Mouse (Mus musculus) midbrain, embryonic 10.5 days (tissue): ENCODE measurements around the gene Ubox5. TPM values are rescaled to one million over a fixed set of nuclear protein-coding genes. Genes with fewer than 3 reads are reported as not detected.
A peak's percentile ranks its signal among the peaks of the same experiment; 100 is the strongest.

ENCODE experiments used
- DNase-seq: peaks from one replicate; pipeline ENCODE4 v3.0.0-alpha.2; 2017; ENCODE audit warnings: low spot score
- H3K27ac ChIP-seq: fragments of 300-500 bp; sonication (generic); replicated peaks from 2 replicates; pipeline ENCODE4 v1.5.1; 2016; ENCODE audit warnings: mild to moderate bottlenecking
- H3K27me3 ChIP-seq: fragments of 300-500 bp; sonication (generic); 2 replicates; pipeline ENCODE4 v1.6.1; 2016; ENCODE audit warnings: low read depth, mild to moderate bottlenecking; ENCODE audit not compliant: poor library complexity, severe bottlenecking
- H3K36me3 ChIP-seq: fragments of 300-500 bp; sonication (generic); 2 replicates; pipeline ENCODE4 v1.6.1; 2016; ENCODE audit warnings: mild to moderate bottlenecking, moderate library complexity
- H3K4me1 ChIP-seq: fragments of 300-500 bp; sonication (generic); 2 replicates; pipeline ENCODE4 v1.6.1; 2016
- H3K4me3 ChIP-seq: fragments of 300-500 bp; sonication (generic); 2 replicates; pipeline ENCODE4 v1.5.1; 2016; ENCODE audit warnings: mild to moderate bottlenecking, moderate library complexity
- H3K9me3 ChIP-seq: fragments of 300-500 bp; sonication (generic); replicated peaks from 2 replicates; pipeline ENCODE4 v1.6.1; 2016; ENCODE audit warnings: mild to moderate bottlenecking
- WGBS: fragments of 180-500 bp; shearing (Covaris S2); methylation state at CpG from one replicate; pipeline ENCODE4 v1.1.7; 2016; 5-methylcytosine and 5-hydroxymethylcytosine counted together
- polyA plus RNA-seq: library from polyadenylated mRNA; unstranded; fragments of >200 nt; fragmentation: Nextera tagmentation; extraction: Ambion mirVana; gene quantifications from 2 replicates; pipeline ENCODE4 v1.2.1, GENCODE M21; 2016

Ubox5 gene
- polyA plus RNA-seq, 1 experiment from 2014 or later, result 20.3 TPM

DNA sequence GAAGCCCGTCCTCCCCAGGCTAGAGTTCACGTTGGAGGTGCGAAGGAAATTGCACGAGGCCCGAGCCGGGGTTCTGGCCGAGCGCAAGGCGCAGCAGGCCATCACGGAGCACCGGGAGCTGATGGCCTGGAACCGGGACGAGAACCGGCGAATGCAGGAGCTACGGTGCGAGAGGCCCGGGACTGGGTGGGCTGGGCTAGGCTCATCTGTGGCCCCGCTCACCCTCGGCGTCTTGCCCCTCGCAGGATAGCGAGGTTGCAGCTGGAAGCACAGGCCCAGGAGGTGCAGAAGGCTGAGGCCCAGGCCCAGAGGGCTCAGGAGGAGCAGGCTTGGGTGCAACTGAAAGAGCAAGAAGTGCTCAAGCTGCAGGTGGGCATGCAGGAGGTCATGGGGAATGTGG is 65.8 kb downstream of the Ubox5 start:
- DNase-seq, result no peak
- H3K4me3 ChIP-seq, result peak overlapping the region; percentile 84
- H3K9me3 ChIP-seq, result no peaks in the 10 kb centered on the region
- peak overlapping the region; percentile 86 for H3K27ac ChIP-seq
- peaks cover 24% of the 10 kb centered on the region for H3K36me3 ChIP-seq
- peaks cover 23% of the 10 kb centered on the region for H3K4me1 ChIP-seq
- WGBS, result 1% methylated on average over 23 of the region's 23 CpGs
- H3K27me3 ChIP-seq, result no peaks in the 10 kb centered on the region

DNA sequence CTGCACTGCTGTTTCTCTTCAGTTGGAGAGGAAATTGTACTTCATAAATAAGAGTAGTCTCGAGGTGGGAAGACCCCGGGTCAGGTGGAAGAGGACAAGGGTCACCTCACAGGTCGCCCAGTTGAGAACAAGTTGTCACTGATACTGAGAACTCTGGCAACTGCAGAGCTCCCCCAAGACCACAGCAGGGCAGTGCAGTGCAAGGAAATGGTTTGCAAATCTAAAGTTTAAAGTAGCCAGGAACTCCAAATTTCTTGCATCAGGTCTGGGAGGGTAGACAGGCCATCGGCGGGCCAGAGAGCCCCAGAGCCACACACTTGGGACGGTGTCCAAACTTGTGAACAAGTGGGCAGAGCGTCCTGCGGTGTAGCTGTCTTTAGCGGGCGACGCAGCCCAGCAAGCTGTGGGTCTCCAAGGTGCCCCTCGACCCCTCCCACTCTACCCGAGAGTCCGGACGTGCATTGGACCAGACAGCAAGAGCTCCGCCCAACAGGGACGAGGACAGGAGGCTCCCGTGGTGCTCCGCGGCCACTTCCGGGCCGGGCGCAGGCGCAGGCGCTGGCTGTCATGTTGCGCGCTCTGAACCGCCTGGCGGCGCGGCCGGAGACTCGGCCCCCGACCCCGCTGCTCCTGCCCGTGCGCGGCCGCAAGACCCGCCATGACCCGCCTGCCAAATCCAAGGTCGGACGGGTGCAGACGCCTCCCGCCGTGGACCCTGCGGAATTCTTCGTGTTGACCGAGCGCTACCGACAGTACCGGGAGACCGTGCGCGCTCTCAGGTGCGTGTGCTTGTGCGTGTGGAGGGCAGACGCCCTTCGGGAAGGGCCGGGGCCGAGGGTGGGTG is 66.4 kb downstream of the Ubox5 start, which contains the start of gene Mrps26:
Gene Mrps26, plus strand, starts transcription at position 531 of the 844 bp plus-strand sequence.
- H3K36me3 ChIP-seq, result peaks cover 27% of the 10 kb centered on the region
- peak; percentile 93 for DNase-seq
- WGBS, result under 1% methylated on average over 61 of the region's 61 CpGs
- no peaks in the 10 kb centered on the region for H3K27me3 ChIP-seq
- peak within 1 kb of the TSS; percentile 84 for H3K4me3 ChIP-seq
- peak within 1 kb of the TSS; percentile 86 for H3K27ac ChIP-seq
- H3K9me3 ChIP-seq, result no peaks in the 10 kb centered on the region
- H3K4me1 ChIP-seq, result peaks cover 23% of the 10 kb centered on the region

DNA sequence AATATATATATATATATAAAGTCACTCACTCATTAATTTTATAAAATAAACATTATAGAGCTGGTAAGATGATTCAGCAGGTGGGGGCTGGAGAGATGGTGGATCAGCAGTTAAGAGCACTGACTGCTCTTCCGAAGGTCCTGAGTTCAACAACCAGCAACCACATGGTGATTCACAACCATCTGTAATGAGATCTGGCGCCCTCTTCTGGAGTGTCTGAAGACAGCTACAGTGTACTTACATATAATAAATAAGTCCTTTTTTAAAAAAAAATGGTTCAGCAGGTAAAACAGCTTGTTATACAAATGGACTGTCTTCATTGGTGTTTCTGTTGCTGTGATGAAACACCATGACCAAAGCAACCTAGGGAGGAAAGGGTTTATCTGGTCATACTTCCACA is 71.8 kb downstream of the Ubox5 start:
- Histone ChIP-seq H3K27me3 (no peaks in the 10 kb centered on the region), H3K36me3 (peaks cover 52% of the 10 kb centered on the region), H3K9me3 (no peaks in the 10 kb centered on the region), H3K4me3 (no peak overlapping the region), H3K4me1 (peaks cover 6% of the 10 kb centered on the region), H3K27ac (no peak overlapping the region)
- WGBS, result 75% methylated on average over 2 of the region's 2 CpGs
- DNase-seq, result no peak

DNA sequence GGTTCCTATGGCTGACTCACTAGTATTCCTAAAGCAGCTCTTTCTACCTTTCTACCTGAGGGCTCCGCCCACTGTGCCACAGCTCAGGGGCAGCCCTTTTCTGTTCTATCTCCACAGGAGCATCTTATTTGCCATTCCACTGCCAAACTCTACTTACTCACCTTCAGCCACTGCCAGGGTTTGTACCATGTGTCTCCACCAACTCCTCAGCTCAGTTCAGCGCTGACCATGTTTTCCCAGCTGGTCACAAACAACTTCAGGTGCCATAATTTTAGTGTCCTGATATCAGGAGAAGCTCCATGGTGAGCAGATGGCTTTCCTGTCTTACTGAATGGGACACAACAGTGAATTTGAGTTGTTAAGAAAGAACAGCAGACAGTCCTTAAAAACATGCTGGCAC is 72.4 kb downstream of the Ubox5 start:
- no peaks in the 10 kb centered on the region for H3K9me3 ChIP-seq
- peaks cover 58% of the 10 kb centered on the region for H3K36me3 ChIP-seq
- H3K27me3 ChIP-seq, result no peaks in the 10 kb centered on the region
- H3K4me1 ChIP-seq, result peaks cover under 1% of the 10 kb centered on the region
- no peak for DNase-seq
- no peak overlapping the region for H3K27ac ChIP-seq
- 95% methylated on average over 2 of the region's 2 CpGs for WGBS
- no peak overlapping the region for H3K4me3 ChIP-seq

DNA sequence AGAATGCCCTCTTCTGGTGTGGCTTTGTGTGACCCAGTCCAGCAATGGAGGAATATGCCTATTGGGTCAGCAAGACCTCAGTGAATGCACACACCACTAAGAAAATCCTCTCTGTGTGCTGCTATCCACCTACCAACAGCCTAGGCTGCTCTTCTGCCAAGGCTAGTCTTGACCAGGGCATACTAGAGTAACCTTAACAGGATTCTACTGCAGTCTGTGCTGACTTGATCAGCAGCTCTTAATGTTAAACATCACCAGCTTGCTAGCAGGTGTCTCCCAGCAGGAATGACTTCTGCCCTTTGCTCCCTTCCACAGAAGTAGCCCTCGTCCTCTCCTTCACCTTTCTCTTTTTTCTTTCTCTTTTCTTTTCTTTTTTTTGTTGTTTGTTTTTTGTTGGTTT is 73.5 kb downstream of the Ubox5 start:
- H3K27me3 ChIP-seq, result no peaks in the 10 kb centered on the region
- WGBS, result 93% methylated on average over 1 of the region's 1 CpGs
- no peak overlapping the region for H3K4me3 ChIP-seq
- H3K9me3 ChIP-seq, result no peaks in the 10 kb centered on the region
- DNase-seq, result no peak
- H3K27ac ChIP-seq, result no peak overlapping the region
- no peaks in the 10 kb centered on the region for H3K4me1 ChIP-seq
- peaks cover 70% of the 10 kb centered on the region for H3K36me3 ChIP-seq

DNA sequence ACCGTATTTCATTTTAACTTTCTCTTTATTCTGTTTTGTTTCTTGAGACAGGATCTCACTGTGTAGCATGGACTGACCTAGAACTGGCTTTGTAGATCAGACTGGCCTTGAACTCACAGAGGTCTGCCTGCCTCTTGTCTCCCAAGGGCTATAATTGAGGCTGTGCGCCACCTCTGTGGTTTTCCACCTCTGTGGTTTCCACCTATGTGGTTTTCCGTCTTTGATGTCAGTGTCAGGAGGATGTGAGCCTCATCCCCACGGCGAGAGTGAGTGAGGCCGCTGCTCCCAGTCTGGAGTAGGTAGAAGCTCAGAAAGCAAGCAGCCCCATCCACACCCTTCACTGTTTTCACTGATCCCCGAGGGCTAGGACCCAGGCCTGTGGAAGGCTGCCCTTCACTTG is 75.0 kb downstream of the Ubox5 start:
- Histone ChIP-seq H3K27me3 (no peaks in the 10 kb centered on the region), H3K4me3 (no peak overlapping the region), H3K27ac (no peak overlapping the region), H3K4me1 (no peaks in the 10 kb centered on the region), H3K9me3 (no peaks in the 10 kb centered on the region), H3K36me3 (peaks cover 80% of the 10 kb centered on the region)
- WGBS, result 90% methylated on average over 7 of the region's 7 CpGs
- no peak for DNase-seq

DNA sequence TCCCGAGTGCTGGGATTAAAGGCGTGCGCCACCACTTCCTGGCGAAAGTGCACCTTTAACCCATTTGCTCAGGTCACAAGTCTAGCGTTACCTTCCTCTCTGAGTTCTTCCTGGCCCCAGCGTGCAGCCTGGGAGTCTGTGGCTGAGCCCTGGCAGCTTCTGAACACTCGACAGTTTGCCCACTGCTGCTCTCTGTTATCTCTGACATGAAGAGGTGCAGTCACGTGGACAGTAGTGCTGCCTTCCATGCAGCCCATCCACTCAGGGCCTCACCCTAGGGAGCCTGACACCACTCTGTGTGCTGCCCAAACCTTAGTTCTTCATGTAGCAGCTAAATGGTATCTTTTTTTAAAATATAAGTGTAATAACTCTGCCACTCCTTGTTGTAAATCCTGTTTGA is 82.9 kb downstream of the Ubox5 start:
- Histone ChIP-seq H3K36me3 (peaks cover 94% of the 10 kb centered on the region), H3K9me3 (no peaks in the 10 kb centered on the region), H3K4me3 (no peak overlapping the region), H3K4me1 (no peaks in the 10 kb centered on the region), H3K27ac (no peak overlapping the region), H3K27me3 (no peaks in the 10 kb centered on the region)
- DNase-seq, result no peak
- 91% methylated on average over 8 of the region's 8 CpGs for WGBS

DNA sequence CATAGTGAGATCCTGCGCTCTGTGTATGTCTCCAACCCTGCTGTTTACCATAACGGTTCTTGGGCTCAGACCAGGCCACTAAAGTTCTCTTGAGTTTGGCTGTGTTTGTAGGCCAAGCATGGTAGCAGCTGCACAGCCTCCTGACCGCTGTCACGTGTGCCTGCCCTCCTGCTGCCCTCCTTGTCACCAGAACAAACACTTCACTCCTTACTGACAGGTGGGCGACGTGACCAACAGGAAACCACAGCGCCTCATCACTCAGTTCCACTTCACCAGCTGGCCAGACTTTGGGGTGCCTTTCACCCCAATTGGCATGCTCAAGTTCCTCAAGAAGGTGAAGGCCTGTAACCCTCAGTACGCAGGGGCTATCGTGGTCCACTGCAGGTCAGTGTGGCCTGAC is 89.6 kb downstream of the Ubox5 start:
- WGBS, result 94% methylated on average over 9 of the region's 9 CpGs
- no peak for DNase-seq
- Histone ChIP-seq H3K36me3 (peaks cover 94% of the 10 kb centered on the region), H3K27ac (no peak overlapping the region), H3K9me3 (no peaks in the 10 kb centered on the region), H3K27me3 (no peaks in the 10 kb centered on the region), H3K4me1 (no peaks in the 10 kb centered on the region), H3K4me3 (no peak overlapping the region)

Other genes with a start within 250 kb of the Ubox5 start
- gene Cpxm1, start 232.5 kb downstream of the Ubox5 start, polyA plus RNA-seq, result 40.7 and 47.3 TPM in 2 replicates
- gene Gm28372, start 224.8 kb downstream of the Ubox5 start, polyA plus RNA-seq, result not detected in 2 replicates
- gene 1700020A23Rik, start 224.8 kb downstream of the Ubox5 start, polyA plus RNA-seq, result 0.40 TPM in 1 of 2 replicates, not detected in the other
- gene Tmem239, start 223.6 kb downstream of the Ubox5 start, polyA plus RNA-seq, result 0.12 TPM in 1 of 2 replicates, not detected in the other
- gene Vps16, start 205.7 kb downstream of the Ubox5 start, polyA plus RNA-seq, result 117 and 126 TPM in 2 replicates
- 13.9 and 14.4 TPM in 2 replicates for gene Pced1a, start 205.3 kb downstream of the Ubox5 start, polyA plus RNA-seq
- 88.2 and 91.8 TPM in 2 replicates for gene Ptpra, start 179.8 kb downstream of the Ubox5 start, polyA plus RNA-seq
- gene Mrps26, start 66.3 kb downstream of the Ubox5 start, polyA plus RNA-seq, result 84.8 and 89.0 TPM in 2 replicates
- not detected in 2 replicates for gene Oxt, start 53.9 kb downstream of the Ubox5 start, polyA plus RNA-seq
- not detected in 2 replicates for gene Avp, start 47.5 kb downstream of the Ubox5 start, polyA plus RNA-seq
- 21.7 and 22.4 TPM in 2 replicates for gene Fastkd5, start within 50 bp of the Ubox5 start, polyA plus RNA-seq
- gene Lzts3, start 12.8 kb upstream of the Ubox5 start, polyA plus RNA-seq, result 4.0 and 5.1 TPM in 2 replicates
- 40.6 and 45.6 TPM in 2 replicates for gene Ddrgk1, start 34.6 kb upstream of the Ubox5 start, polyA plus RNA-seq
- 153 and 161 TPM in 2 replicates for gene Itpa, start 37.6 kb upstream of the Ubox5 start, polyA plus RNA-seq
- 0.31 and 0.57 TPM in 2 replicates for gene Slc4a11, start 67.5 kb upstream of the Ubox5 start, polyA plus RNA-seq